Mouse (Mus musculus) lung, embryonic 14.5 days (tissue): ENCODE results near the gene Snai1. TPM values are rescaled to one million over a fixed set of nuclear protein-coding genes. Genes with fewer than 3 reads are reported as not detected.

Experiments
- ATAC-seq: fragments of 200-750 bp; cut with Nextera tagmentation; 2 replicates; pipeline ENCODE4 v1.8.0; 2017; ENCODE audit warnings: mild to moderate bottlenecking, moderate TSS enrichment, moderate library complexity; ENCODE audit not compliant: insufficient read depth
- DNase-seq: peaks from one replicate; pipeline ENCODE4 v3.0.0-alpha.2; 2015
- H3K27ac ChIP-seq: fragments of 300-500 bp; sonication (generic); 2 replicates; pipeline ENCODE4 v1.5.1; 2014; ENCODE audit warnings: low read depth, mild to moderate bottlenecking, moderate library complexity
- H3K27me3 ChIP-seq: fragments of 300-500 bp; sonication (generic); 2 replicates; pipeline ENCODE4 v1.6.1; 2014; ENCODE audit warnings: low read length, control low read depth; ENCODE audit not compliant: insufficient read depth
- H3K36me3 ChIP-seq: fragments of 300-500 bp; sonication (generic); 2 replicates; pipeline ENCODE4 v1.6.1; 2014; ENCODE audit warnings: control low read depth; ENCODE audit not compliant: insufficient read depth
- H3K4me1 ChIP-seq: fragments of 300-500 bp; sonication (generic); 2 replicates; pipeline ENCODE4 v1.6.1; 2014; ENCODE audit warnings: antibody characterized with exemption, control low read depth; ENCODE audit not compliant: insufficient read depth
- H3K4me2 ChIP-seq: fragments of 300-500 bp; sonication (generic); 2 replicates; pipeline ENCODE4 v1.6.1; 2014; ENCODE audit warnings: mild to moderate bottlenecking
- H3K4me3 ChIP-seq: fragments of 300-500 bp; sonication (generic); 2 replicates; pipeline ENCODE4 v1.5.1; 2014; ENCODE audit warnings: low read depth, low read length
- H3K9ac ChIP-seq: fragments of 300-500 bp; sonication (generic); 2 replicates; pipeline ENCODE4 v1.6.1; 2014
- H3K9me3 ChIP-seq: fragments of 300-500 bp; sonication (generic); 2 replicates; pipeline ENCODE4 v1.6.1; 2016; ENCODE audit warnings: low read depth, low read length, control low read depth
- CTCF ChIP-seq: IDR thresholded peaks from 2 replicates; pipeline ENCODE4 v1.5.1; 2016; ENCODE audit warnings: antibody characterized with exemption, low read depth
- WGBS: fragments of 180-500 bp; shearing (Covaris S2); extraction: QIAGEN DNeasy Blood & Tissue Kit; methylation state at CpG from one replicate; pipeline ENCODE4 v1.1.7; 2014; 5-methylcytosine and 5-hydroxymethylcytosine counted together
- polyA plus RNA-seq: library from polyadenylated mRNA; unstranded; fragments of >200 nt; fragmentation: Nextera tagmentation; extraction: Ambion mirVana; gene quantifications from 2 replicates; pipeline ENCODE4 v1.2.1, GENCODE M21; 2014

The Snai1 gene
- polyA plus RNA-seq, 1 experiment from 2014 or later = 162 TPM

DNA sequence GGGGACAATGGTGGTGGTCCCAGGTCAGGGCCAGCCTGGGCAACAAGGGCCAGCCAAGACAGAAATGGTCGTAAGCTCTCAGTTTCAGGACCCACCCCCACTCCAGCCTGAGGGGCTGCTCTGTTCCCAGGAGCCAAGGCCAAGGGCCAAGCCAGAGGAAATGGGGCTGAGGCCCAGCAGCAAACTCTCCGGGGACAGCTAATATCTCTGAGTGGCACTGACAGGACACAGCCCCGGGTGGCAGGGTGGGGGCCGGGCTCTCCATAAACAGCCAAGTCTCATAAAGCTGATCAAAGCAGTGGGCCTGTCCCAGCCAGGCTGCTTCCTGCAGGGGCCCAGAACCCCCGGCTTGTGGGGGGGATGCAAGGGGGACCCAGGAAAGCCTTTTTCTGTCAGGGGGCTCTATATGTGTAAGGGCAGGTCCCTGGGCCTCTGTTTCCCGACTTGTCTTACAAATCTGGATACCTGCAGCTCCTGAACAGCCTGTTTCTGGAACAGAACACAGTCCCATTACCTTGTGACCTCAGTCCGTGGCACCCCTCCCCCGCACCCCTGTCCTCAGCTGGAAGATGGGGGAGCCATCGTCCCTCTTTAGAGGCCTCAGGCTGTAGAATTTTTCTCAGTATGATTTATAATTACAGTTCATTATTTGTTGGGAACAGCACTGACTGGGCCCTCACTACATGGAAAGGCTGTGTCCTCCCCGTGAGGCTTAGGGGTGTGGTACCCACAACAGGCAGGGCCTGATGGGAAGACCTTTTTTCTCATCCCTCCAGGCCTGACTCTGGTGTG lies 45.4 kb downstream of the Snai1 start:
- peak overlapping the region; percentile 44; the same call in 1 of the 2 replicates for H3K4me2 ChIP-seq
- H3K4me3 ChIP-seq = no peak overlapping the region
- H3K9me3 ChIP-seq = no peaks in the 10 kb centered on the region
- DNase-seq (peak; percentile 96), ATAC-seq (peak; percentile 92)
- no peaks in the 10 kb centered on the region for H3K27me3 ChIP-seq
- peaks cover 42% of the 10 kb centered on the region for H3K4me1 ChIP-seq
- 12% methylated on average over 10 of the region's 10 CpGs for WGBS
- H3K27ac ChIP-seq = peak overlapping the region; percentile 91
- peak overlapping the region; percentile 6; the same call in 1 of the 2 replicates for H3K9ac ChIP-seq
- no peak for TF ChIP-seq CTCF
- no peaks in the 10 kb centered on the region for H3K36me3 ChIP-seq

DNA sequence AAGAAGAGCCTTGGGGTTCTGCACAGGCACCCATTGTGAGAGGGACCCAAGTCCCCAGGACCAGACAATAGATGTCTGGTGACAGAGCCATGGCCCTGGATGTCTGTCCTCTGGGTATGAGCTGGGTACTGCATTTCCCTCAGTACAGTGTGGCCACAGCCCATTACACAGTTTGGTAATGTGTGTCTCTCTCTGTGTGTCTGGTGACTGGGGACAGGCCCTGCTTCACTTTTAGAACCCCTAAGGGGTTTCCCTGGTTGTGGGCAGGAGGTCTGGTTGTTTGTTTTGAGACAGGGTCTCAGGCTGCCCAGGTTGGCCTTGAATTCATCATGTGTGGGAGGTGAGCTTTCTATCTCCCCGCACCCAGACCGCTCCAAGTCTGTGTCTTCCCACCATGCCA lies 47.3 kb downstream of the Snai1 start:
- Histone ChIP-seq H3K36me3 (no peaks in the 10 kb centered on the region), H3K4me3 (no peak overlapping the region), H3K4me2 (no peak overlapping the region), H3K9me3 (no peaks in the 10 kb centered on the region), H3K9ac (0 out of 2 replicates have a peak overlapping the region, but pooled peaks have one; percentile 6), H3K27me3 (no peaks in the 10 kb centered on the region), H3K27ac (peak overlapping the region; percentile 88), H3K4me1 (peaks cover 50% of the 10 kb centered on the region)
- whole genome bisulfite sequencing = 53% methylated on average over 2 of the region's 2 CpGs
- DNase-seq = no peak
- no peak for ATAC-seq
- TF ChIP-seq CTCF = no peak

DNA sequence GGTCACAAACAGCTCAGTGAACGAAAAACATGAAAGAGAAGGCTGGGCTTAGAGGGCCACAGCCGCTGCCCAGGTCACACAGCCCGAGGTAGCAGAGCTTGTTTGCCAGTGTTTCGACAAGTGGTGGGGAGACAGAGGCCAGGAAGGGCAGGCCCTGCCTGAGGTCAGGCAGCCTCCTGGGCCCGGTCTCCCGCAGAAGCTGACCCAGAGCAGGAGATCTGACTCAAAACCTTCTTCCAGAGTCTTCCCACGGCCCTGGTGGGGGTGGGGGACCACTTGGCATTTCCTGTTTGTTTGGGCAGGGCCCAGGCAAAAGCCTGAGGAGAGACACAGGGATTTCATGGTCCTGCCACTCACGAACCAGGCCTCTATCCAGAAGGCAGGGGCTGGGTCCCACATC lies 48.0 kb downstream of the Snai1 start:
- 0 out of 2 replicates have a peak overlapping the region, but pooled peaks have one; percentile 12 for H3K4me2 ChIP-seq
- WGBS = 11% methylated on average over 8 of the region's 8 CpGs
- H3K9ac ChIP-seq = no peak overlapping the region; the same call in 1 of the 2 replicates
- H3K4me1 ChIP-seq = peaks cover 54% of the 10 kb centered on the region
- peak overlapping the region; percentile 88 for H3K27ac ChIP-seq
- H3K4me3 ChIP-seq = no peak overlapping the region
- no peak for ATAC-seq
- no peaks in the 10 kb centered on the region for H3K27me3 ChIP-seq
- peak; percentile 68 for DNase-seq
- H3K36me3 ChIP-seq = no peaks in the 10 kb centered on the region
- no peaks in the 10 kb centered on the region for H3K9me3 ChIP-seq
- TF ChIP-seq CTCF = no peak

DNA sequence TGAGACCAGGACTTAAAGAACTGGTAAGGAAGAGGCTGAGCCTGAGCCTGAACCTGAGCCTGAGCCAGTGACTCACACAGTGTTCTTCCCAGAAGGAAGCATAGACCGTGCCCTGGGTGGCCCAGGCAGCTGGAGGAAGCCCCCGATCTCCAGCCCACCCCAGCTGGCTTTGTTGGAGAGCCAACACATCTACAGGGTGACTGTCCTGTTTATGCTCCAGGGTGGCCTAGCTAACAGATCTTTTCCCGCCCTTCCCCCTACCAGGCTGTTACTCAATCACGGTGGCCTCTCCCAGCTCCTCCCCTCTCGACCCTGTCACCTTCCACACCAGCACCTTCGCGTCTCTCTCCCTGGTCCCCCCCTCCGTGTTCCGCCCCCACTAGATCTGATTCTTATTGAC lies 49.0 kb downstream of the Snai1 start:
- ATAC-seq (peak; percentile 64), DNase-seq (peak; percentile 92)
- peak overlapping the region; percentile 88 for H3K27ac ChIP-seq
- no peak overlapping the region for H3K4me2 ChIP-seq
- H3K36me3 ChIP-seq = no peaks in the 10 kb centered on the region
- WGBS = 11% methylated on average over 9 of the region's 9 CpGs
- H3K9me3 ChIP-seq = no peaks in the 10 kb centered on the region
- H3K4me3 ChIP-seq = no peak overlapping the region
- peaks cover 52% of the 10 kb centered on the region for H3K4me1 ChIP-seq
- no peak overlapping the region for H3K9ac ChIP-seq
- no peak for TF ChIP-seq CTCF
- H3K27me3 ChIP-seq = no peaks in the 10 kb centered on the region

DNA sequence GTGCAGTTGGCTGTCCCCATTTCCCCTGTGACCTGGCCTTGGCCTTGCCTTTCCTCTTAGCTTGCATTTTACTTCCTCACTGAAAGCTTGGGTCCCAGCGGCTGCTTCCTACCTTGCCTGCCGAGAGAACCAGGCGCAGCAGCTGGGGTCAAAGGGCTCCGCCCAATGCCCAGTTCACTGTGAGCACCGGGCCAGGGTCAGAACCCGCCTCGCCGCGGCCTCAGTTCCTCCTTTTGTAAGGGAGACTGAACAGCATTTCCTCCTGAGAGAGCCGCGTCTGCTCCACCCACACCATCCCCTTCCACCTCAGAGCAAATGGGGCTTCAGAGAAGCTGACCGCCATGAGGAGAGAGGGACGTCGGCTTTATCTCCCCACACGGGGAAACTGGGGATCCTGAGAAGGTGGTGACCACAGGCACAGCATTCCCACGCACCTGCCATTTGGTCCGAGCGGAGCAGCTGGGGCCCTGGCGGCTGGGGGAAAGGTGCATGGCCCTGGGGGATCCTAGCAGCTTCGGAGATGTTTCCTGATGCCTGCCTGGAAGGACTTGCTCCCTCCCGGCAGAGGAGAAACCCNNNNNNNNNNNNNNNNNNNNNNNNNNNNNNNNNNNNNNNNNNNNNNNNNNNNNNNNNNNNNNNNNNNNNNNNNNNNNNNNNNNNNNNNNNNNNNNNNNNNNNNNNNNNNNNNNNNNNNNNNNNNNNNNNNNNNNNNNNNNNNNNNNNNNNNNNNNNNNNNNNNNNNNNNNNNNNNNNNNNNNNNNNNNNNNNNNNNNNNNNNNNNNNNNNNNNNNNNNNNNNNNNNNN lies 51.0 kb downstream of the Snai1 start:
- ATAC-seq = no peak
- Histone ChIP-seq H3K9me3 (no peaks in the 10 kb centered on the region), H3K27me3 (no peaks in the 10 kb centered on the region), H3K4me3 (peak overlapping the region; percentile 20), H3K4me1 (peaks cover 44% of the 10 kb centered on the region), H3K9ac (peak overlapping the region; percentile 27; the same call in 1 of the 2 replicates), H3K27ac (peak overlapping the region; percentile 88), H3K4me2 (peak overlapping the region; percentile 51), H3K36me3 (no peaks in the 10 kb centered on the region)
- TF ChIP-seq CTCF = no peak
- peak; percentile 64 for DNase-seq
- 24% methylated on average over 21 of the region's 21 CpGs for WGBS

Other genes starting within 250 kb of the Snai1 start
- gene B4galt5, start 189.0 kb upstream of the Snai1 start, polyA plus RNA-seq = 20.5 and 24.1 TPM in 2 replicates
- gene Slc9a8, start 116.5 kb upstream of the Snai1 start, polyA plus RNA-seq = 22.5 and 23.6 TPM in 2 replicates
- gene Rnf114, start 45.5 kb upstream of the Snai1 start, polyA plus RNA-seq = 94.7 and 98.7 TPM in 2 replicates
- gene Spata2, start 45.3 kb upstream of the Snai1 start, polyA plus RNA-seq = 15.6 and 16.4 TPM in 2 replicates
- gene Ube2v1, start 93.9 kb downstream of the Snai1 start, polyA plus RNA-seq = 275 and 293 TPM in 2 replicates
- gene Gm20431, start 123.3 kb downstream of the Snai1 start, polyA plus RNA-seq = 10.0 and 12.3 TPM in 2 replicates
- 73.4 and 77.4 TPM in 2 replicates for gene Cebpb, start 150.7 kb downstream of the Snai1 start, polyA plus RNA-seq
- gene Tmem189, start 151.6 kb downstream of the Snai1 start, polyA plus RNA-seq = 41.6 and 43.3 TPM in 2 replicates